Mouse (Mus musculus) embryonic stem cell, embryonic (primary cell): ENCODE results near the gene Hoxb3.

Source experiments
- CTCF ChIA-PET, 4 experiments: fragments of 300-600 bp in 2 of 4; fragments of 350-600 bp in 2 of 4; sonication (Branson Sonifier 250); formaldehyde crosslinking; loops; one replicate each; lab custom pipeline; 2022; ENCODE audit warnings: inconsistent platforms in 2 of 4; lab: Charles Lee
- POLR2A ChIA-PET, 4 experiments: fragments of 300-600 bp in 2 of 4; fragments of 350-600 bp in 2 of 4; sonication (Branson Sonifier 250); formaldehyde crosslinking; loops; one replicate each; lab custom pipeline; 2022; ENCODE audit warnings: antibody characterized with exemption in 4 of 4, inconsistent platforms in 1 of 4; lab: Charles Lee

Hoxb3 gene

DNA sequence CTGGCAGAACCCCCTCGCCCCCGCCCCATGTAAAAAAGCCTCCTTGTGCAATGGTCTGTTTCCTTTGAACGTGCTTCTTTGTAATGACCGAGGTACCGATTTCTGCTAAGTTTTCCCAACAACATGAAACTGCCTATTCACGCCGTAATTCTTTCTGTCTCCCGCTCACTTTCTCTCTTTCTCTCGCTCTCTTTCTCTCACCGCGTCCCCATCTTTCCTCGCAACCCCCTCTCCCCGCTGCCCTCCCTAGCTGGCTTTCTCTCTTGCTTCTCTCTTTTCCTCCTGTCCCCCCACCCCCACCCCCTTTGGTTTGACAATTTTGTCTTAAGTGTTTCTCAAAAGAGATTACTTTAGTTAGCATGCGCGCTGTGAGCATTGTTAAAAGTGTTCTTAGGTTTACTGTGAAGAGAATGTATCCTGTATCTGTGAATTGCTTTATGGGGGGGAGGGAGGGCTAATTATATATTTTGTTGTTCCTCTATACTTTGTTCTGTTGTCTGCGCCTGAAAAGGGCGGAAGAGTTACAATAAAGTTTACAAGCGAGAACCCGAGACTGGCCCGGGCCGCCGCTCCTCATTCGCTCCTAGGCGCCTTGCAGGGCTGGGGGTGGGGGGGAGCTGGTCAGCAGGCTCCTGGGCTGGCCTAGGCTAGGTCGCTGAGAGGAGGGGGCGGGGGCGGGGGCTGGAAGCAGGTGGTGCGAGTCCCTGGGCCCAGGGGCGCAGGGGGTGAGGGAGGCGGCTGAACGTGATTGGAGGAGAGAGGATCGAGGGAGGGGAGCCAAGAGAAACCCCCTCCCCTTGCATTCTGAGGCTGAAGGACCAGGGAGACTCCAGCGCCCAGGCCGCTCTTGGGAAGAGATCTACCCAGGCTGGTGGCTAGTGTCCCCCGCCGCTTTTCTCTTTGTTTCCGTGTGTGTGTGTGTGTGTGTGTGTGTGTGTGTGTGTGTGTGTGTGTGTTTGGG, 38.1 kb upstream of the Hoxb3 start:
- ChIA-PET CTCF (interaction anchor here (0.5 to 1.8 kb wide), 22 partner anchors 11 to 568 kb away, joined by 3 to 10 read pairs (median 3); partner anchors contain the start of genes Hoxb13 (in 1 of the 4), Hoxb5 (in 1 of the 4) and Hoxb9 (in 1 of the 4)), POLR2A (interaction anchor here (0.6 to 2.0 kb wide), 14 partner anchors 9 to 428 kb away, joined by 3 to 8 read pairs (median 4); partner anchors contain the start of gene Hoxb9 (in 2 of the 4))

DNA sequence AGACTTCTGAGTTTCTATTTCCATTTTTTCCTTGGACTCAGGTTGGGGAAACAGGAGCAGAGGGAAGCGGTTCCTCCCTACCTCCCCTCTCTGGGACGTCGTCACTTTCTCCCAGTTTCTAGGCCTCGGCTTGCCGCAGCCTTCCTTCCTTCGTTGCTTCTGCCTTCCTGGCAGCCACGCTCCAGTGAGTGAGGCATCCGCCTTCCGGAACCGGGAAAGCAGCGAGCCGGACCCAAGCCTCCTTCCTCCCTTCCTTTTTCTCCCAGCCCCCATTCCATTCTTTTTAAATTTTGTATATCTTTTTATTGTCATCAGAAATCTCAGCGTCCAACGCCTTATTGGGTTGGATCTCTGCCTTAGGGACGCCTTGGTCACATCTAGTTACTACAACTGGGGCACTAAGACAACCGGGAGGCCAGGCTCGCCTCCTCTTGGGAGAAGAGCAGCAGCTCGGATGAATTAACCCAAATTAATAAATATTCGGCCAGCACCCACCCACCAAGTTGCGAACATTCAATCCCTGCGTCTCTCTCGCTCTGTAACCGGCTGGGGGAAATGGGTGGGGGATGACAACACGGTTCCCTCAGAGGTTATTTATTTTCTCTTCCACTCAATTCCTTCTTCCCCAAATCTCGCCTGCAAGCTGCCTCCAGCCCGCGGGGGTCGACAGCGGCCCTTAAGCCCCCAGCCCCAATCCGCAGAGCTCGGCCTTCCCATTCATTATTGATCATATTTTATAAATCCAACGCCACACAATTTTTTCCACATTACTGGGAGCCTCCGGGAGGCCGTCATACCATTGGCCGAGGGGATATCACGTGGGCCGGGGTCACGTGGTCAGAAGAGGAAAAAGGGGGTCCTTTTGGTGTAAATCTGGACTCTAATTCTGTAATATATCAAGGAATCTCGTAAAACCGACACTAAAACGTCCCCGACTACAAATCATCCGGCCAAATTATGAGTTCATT, 37.1 kb upstream of the Hoxb3 start, which contains the start of gene Hoxb7:
TSS of gene Hoxb7 (plus strand) at position 853 of the 968 bp plus-strand sequence.
- CTCF ChIA-PET = interaction anchor here in 2 of 4 experiments (0.5 to 1.0 kb wide), 3 partner anchors 9 to 153 kb away, joined by 3 to 10 read pairs (median 3); no protein-coding TSS in a partner anchor
- POLR2A ChIA-PET = interaction anchor here in 2 of 4 experiments (1.6 to 1.9 kb wide), 3 partner anchors 13 to 427 kb away, joined by 4 to 8 read pairs (median 5); partner anchors contain the start of gene Hoxb9 (in 1 of the 2)

DNA sequence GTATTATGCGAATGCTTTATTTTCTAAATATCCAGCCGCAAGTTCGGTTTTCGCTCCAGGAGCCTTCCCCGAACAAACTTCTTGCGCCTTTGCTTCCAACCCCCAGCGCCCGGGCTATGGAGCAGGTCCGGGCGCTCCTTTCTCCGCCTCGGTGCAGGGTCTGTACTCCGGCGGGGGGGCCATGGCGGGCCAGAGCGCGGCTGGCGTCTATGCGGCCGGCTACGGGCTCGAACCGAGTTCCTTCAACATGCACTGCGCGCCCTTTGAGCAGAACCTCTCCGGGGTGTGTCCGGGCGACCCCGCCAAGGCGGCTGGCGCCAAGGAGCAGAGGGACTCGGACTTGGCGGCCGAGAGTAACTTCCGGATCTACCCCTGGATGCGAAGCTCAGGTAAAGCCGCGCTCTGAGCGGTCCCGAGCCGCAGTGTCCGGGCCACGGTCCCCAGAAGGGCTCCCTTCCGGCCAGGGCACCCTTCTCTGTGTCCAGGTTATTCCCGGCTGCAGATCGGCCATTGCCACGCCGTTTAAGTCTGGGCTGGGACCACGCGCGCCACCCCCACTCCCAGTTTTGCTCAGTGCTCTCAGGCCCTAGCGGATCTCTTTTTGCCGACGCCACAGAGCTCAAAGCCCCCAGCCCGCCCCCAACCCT, 36.3 kb upstream of the Hoxb3 start:
- ChIA-PET CTCF (interaction anchor here in 3 of 4 experiments (0.6 to 1.2 kb wide), 9 partner anchors 9 to 685 kb away, joined by 3 to 4 read pairs (median 3); no protein-coding TSS in a partner anchor), POLR2A (interaction anchor here in 1 of 4 experiments (0.6 to 1.6 kb wide), 3 partner anchors 13 to 67 kb away, joined by 3 to 4 read pairs (median 3); no protein-coding TSS in a partner anchor)

DNA sequence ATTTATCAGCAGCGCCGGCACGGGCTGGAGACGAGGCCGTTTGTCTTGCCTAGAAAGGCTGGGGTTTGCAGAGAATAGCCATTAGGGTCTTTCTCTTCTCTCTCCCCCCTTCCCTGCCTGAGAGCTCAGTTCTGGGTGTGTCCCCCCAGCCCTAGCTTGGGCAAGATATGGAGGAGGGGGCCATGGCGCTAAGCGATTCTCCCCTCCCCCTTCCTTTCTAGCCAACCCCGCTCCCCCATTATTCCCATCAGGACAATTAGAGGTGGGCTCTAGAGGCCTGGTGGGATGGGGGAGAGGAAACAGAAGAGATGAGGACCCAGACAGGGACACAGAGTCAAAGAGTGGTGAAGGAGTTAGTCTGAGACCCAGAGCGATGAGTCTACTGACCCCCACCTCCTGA, 35.7 kb upstream of the Hoxb3 start:
- POLR2A ChIA-PET = interaction anchor here in 2 of 4 experiments (0.6 to 1.6 kb wide), 5 partner anchors 12 to 477 kb away, joined by 3 to 4 read pairs (median 3); no protein-coding TSS in a partner anchor
- CTCF ChIA-PET = interaction anchor here in 3 of 4 experiments (0.6 to 1.2 kb wide), 7 partner anchors 10 to 686 kb away, joined by 3 to 4 read pairs (median 3); no protein-coding TSS in a partner anchor

DNA sequence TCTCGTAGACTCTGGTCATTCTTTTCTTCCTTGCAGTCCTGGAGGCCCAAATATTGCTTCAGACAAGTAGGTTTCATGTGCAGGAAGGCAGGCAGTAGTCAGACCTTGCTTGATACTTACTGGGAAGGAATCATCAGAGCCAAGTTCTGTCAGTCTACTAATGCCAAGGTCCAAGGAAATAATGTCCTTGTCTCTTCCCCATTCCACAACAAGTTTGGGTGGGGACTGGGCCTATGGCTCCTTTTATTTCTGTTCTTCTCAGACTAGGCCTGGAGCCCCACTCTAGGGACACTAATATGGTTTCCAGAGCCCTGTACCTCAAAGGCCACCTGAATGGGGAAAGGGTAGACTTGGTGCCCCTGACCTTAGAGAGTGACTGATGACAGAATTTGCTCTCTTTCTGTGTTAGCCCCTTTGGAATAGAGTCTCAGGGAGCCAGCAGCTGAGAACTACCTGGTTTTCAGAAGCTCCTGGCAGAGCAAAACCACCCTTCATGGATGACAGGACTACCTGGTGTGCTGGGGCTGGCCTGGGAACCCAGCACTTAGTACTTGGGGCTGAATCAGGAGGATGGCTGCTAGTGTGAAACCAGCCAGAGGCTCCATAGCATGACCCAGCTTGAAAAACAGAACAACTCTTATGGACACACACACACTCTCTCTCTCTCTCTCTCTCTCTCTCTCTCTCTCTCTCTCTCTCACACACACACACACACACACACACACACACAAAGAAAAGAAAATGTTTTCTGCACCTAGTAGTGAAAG, 34.5 kb upstream of the Hoxb3 start:
- POLR2A ChIA-PET = interaction anchor here in 2 of 4 experiments (0.6 to 0.7 kb wide), 2 partner anchors 477 to 507 kb away, joined by 3 to 4 read pairs; no protein-coding TSS in a partner anchor

DNA sequence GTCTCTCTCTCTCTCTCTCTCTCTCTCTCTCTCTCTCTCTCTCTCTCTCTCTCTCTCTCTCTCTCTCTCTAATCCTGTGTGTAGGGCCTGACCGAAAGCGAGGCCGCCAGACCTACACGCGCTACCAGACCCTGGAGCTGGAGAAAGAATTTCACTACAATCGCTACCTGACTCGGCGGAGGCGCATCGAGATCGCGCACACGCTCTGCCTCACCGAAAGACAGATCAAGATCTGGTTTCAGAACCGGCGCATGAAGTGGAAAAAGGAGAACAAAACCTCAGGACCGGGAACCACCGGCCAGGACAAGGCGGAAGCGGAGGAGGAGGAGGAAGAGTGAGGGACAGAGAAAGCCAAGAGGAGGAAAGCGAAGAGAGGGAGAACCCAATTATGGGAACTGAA, 33.8 kb upstream of the Hoxb3 start:
- POLR2A ChIA-PET = no interaction called here

More for the DNA sequence above, 34.5 kb upstream of the Hoxb3 start:
- CTCF ChIA-PET = interaction anchor here in 1 of 4 experiments (0.5 kb wide), 1 partner anchor 110 kb away, joined by 8 read pairs; no protein-coding TSS in a partner anchor

DNA sequence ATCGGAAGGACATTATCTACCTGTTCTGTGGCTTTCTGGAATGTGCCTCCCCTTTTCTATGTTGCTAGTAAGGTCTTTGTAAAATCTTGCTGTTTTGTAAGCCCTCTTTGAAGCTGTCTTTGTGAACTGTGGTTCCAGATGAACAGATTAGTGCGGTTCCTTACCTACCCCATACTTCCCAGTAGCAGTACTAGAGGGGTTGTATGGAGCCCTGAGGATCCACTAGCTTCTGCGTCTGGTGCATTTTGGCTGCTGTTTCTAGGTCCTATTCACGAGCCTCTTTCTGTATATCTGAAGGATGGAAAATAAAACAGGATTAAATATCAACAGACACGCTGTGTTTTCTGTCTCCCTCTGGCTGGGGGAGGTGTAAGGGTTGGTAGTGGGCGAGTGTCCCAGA, 33.3 kb upstream of the Hoxb3 start:
- ChIA-PET POLR2A (no interaction called here), CTCF (interaction anchor here in 1 of 4 experiments (0.6 kb wide), 1 partner anchor 11 kb away, joined by 3 read pairs; no protein-coding TSS in a partner anchor)

More for the DNA sequence above, 33.8 kb upstream of the Hoxb3 start:
- CTCF ChIA-PET = interaction anchor here in 1 of 4 experiments (0.5 to 0.6 kb wide), 2 partner anchors 10 to 110 kb away, joined by 3 to 8 read pairs; no protein-coding TSS in a partner anchor

DNA sequence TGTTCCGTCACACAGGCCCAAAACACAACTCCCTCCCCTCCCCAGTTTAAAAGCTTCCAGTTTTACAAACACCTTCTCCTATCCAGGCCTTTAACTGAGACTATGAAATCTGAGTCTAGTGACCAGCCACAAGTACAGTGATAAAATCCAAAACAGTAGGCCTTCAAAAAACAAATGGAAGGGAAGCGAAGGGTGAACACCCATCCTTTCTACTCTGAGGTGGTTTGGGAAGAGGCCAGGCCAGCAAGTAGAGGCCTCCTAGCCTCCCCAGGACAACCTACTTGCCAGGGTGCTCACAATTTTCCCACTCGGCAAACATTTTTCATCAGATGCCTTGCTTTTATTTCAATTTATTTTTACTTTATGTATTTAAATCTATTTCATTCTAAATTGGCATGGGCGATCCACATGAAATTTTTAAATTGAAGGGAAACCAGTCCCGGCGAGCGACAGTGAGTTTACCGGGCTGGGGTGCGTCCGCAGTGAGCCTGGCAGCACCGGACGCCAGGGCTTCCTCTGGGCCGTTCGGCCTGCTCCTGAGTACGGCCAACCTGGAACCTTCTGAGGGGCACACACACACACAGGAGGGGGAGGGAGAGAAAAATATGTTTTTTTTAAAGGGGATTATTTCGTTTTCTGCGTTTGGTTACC, 32.3 kb upstream of the Hoxb3 start:
- ChIA-PET CTCF (interaction anchor here in 2 of 4 experiments (0.6 to 1.3 kb wide), 4 partner anchors 11 to 608 kb away, joined by 3 to 4 read pairs (median 4); no protein-coding TSS in a partner anchor), POLR2A (interaction anchor here in 1 of 4 experiments (0.6 to 0.8 kb wide), 3 partner anchors 14 to 256 kb away, joined by 3 to 4 read pairs (median 3); partner anchors contain the start of gene Snf8)

DNA sequence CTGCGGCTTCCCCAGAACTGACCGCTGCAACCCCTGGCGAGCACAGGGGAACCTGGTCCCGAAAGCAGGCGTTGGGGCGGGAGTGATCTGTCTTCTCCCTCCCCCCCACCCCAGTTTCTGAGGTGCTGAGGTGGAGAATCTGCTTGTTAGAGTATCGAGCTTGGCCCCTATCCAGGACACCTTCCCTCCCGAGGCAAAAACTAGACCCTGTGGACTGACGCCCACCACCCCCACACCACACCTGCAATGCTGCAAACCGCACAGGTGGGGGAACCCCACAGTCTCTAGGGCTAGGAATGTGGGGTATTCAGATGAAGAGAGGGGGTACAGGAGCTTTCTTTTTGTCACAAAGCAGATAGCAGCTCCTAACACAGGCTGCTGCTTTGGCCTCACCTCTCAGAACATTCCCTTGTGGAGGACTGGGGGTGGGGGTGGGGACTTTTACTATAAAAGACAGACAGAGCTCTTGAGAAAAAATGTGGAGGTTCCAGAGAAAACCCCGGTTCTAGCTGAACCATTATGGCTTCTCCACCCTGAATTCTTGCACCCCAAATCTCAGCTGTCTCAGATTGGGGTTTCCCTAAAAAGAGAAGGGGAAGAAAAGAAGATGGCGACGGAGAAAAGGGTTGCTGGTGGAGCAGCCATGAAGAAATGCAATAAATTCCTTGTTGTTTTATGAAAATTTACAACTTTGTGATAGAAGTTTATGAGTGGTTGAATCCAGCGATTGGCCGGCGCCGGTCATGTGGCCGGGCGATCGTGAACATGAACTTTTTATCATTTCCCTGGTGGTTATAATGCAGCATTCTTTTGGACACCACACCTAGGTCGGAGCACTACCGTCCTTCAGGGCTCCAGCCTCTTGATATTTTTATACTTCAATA, 31.2 kb upstream of the Hoxb3 start, which contains the start of gene Hoxb6:
TSS of gene Hoxb6 (plus strand) at position 796 of the 884 bp plus-strand sequence.
- CTCF ChIA-PET = interaction anchor here (0.6 to 1.9 kb wide), 8 partner anchors 12 to 871 kb away, joined by 3 to 12 read pairs (median 4); no protein-coding TSS in a partner anchor

DNA sequence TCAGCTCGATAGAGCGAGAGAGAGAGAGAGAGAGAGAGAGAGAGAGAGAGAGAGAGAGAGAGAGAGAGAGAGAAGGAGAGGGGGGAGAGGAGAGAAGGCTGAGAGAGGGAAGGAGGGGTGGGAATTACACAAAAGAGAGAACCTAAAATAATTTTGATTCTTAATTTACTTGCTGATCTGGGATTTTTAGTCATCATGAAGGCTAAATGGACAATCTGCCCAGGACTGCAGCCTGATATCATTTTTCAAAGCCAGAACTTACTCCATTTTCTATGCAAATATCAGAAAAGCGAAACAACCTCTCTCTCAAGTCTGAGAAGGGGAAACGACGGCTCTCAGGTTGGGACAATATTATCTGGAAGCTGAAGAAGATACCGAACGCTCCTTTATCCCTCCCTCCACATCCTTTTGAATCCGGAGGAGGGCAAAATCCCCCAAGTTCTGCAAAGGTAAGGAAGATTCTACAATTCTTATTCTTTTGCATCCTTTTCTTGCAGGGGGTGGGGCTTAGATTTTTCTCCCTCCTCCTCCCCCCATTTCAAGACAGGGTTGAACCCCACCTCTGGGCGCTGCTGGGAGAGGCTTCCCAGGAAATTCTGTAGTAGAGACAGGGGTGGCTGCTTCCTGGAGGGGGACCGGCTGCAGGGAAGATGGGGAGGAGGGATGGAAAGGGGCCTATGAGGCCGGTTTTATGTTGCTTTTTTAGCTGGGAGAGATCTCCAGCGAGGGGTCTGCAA, 30.4 kb upstream of the Hoxb3 start:
- ChIA-PET POLR2A (interaction anchor here in 1 of 4 experiments (1.0 kb wide), 2 partner anchors 10 to 18 kb away, joined by 3 to 4 read pairs; no protein-coding TSS in a partner anchor), CTCF (interaction anchor here in 3 of 4 experiments (0.8 to 1.9 kb wide), 6 partner anchors 9 to 1080 kb away, joined by 3 to 12 read pairs (median 4); partner anchors contain the start of gene Hoxb5 (in 1 of the 3))

More for the DNA sequence above, 31.2 kb upstream of the Hoxb3 start, which contains the start of gene Hoxb6:
- POLR2A ChIA-PET = interaction anchor here in 1 of 4 experiments (0.6 to 1.0 kb wide), 4 partner anchors 12 to 257 kb away, joined by 3 to 4 read pairs (median 3); partner anchors contain the start of gene Snf8

DNA sequence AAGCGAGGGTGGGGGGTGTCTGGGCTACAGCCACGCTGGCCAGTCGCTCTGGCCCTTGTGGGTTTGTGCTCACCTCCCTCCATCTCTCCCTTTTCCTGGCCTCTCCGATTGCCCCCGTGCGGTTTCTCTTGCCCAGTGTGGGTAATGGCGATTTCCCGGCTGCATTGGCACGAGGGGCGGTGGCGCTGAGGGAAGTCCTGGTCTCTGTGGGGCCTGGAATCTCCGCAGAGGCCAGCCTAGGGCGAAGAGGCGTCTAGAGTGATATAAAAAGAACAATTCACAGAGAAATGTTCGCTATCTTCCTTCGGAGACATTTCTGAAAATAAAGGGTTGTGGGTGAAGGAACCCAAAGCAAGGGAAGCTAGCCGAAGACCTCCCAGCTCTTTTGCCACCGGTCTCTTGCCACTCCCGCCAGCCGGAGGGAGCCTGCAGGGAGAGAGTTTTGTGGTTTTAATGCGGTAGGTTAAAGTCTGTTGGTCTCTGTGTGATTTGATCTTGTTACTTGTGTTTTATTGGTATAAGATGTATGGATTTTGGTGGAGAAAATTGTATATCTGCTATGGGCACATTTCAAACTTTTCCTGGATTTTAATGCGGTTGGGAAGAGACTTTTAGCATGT, 29.7 kb upstream of the Hoxb3 start:
- ChIA-PET POLR2A (interaction anchor here in 1 of 4 experiments (1.0 kb wide), 1 partner anchor 11 kb away, joined by 4 read pairs; no protein-coding TSS in a partner anchor), CTCF (interaction anchor here (0.7 to 1.9 kb wide), 7 partner anchors 10 to 1080 kb away, joined by 3 to 12 read pairs (median 4); partner anchors contain the start of gene Hoxb5 (in 1 of the 4))

DNA sequence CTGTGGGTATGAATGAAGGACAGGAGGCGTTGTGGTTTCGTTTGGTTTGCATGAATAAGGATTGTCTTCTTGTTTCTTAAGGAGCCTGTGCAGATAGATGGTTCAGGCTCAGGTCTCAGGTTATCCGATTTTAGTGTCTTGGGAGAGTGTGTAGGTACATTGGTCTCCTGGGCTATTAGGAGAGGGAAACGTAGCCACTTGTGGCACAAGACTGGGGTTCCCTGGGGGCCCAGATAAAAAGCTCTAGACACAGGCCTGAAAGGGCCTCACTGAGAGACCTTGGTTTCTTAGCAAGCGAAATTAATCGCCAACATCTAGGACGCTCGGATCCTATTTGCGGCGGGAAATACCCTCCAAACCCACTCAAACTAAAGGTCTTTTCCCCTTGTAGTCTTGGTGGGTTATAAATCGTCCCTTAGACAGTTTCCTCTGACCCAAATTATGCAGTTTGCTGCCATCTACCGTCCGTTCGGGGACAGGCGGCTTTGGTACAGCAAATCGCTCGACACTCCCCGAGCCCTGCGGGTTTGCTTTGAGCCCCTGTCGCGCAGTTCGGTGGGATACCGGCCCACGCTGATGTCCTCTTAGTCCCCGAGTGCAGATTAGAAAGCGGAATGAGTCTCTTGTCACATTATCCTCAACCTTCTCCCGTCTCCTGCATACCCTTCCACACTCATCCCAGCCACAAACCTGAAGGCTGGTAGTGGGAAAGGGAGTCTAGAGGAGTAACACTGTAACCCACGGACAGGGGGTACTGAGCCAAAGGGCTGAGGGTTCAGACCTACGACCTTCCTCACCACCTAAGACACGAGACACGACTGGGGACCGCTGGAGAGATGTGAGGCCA, 28.7 kb upstream of the Hoxb3 start:
- CTCF ChIA-PET = interaction anchor here (0.5 to 3.6 kb wide), 12 partner anchors 9 to 515 kb away, joined by 3 to 18 read pairs (median 4); partner anchors contain the start of gene Hoxb5 (in 1 of the 4)
- POLR2A ChIA-PET = interaction anchor here in 1 of 4 experiments (0.7 to 1.3 kb wide), 4 partner anchors 10 to 219 kb away, joined by 3 to 6 read pairs (median 4); no protein-coding TSS in a partner anchor
